Mouse (Mus musculus) Muller cell, postnatal 12 days (primary cell): ENCODE results near the gene Pcnx4.
A peak's percentile ranks its signal among the peaks of the same experiment; 100 is the strongest.
"Not testable (repeated sequence)": the region's sequence is repeated elsewhere in the genome, so short reads cannot be mapped to it uniquely, and the experiment has no call there.

Experiments used
- DNase-seq: peaks from one replicate; pipeline ENCODE4 v3.0.0-alpha.2; 2015; ENCODE audit errors: inconsistent ontology term

Pcnx4 gene

GRCm38 (mm10) chr12:72594001-72594400, 57.8 kb downstream of the Pcnx4 start:
- DNase-seq: no peak

- not testable (repeated sequence) for DNase-seq
Observed at GRCm38 (mm10) chr12:72598731-72599130, 62.5 kb downstream of the Pcnx4 start.

- DNase-seq: peak; percentile 27
Observed at GRCm38 (mm10) chr12:72612053-72612452, 75.9 kb downstream of the Pcnx4 start.

GRCm38 (mm10) chr12:72620856-72621255, 84.7 kb downstream of the Pcnx4 start:
- DNase-seq: no peak

GRCm38 (mm10) chr12:72621441-72621840, 85.3 kb downstream of the Pcnx4 start:
- no peak for DNase-seq

- no peak for DNase-seq
Observed at GRCm38 (mm10) chr12:72622853-72623496, 86.8 kb downstream of the Pcnx4 start.

- DNase-seq: no peak
Observed at GRCm38 (mm10) chr12:72628751-72629150, 92.6 kb downstream of the Pcnx4 start.
